Mouse (Mus musculus) common myeloid progenitor, adult 5-6 weeks (primary cell): ENCODE measurements around the gene Emilin1. TPM values are rescaled to one million over a fixed set of nuclear protein-coding genes. Genes with fewer than 3 reads are reported as not detected.

Experiments
- ATAC-seq: replicated peaks from 2 replicates; pipeline ENCODE4 v1.8.0; 2016; ENCODE audit warnings: low read depth, mild to moderate bottlenecking, moderate TSS enrichment, inconsistent platforms; ENCODE audit not compliant: poor library complexity, severe bottlenecking
- total RNA-seq: library from RNA; stranded (forward); fragments of 200-1000, 187-1606 nt; gene quantifications from 2 replicates; pipeline ENCODE4 v1.2.3, GENCODE M21; 2017

The Emilin1 gene
- total RNA-seq, 1 experiment from 2014 or later: 87.3 TPM

DNA sequence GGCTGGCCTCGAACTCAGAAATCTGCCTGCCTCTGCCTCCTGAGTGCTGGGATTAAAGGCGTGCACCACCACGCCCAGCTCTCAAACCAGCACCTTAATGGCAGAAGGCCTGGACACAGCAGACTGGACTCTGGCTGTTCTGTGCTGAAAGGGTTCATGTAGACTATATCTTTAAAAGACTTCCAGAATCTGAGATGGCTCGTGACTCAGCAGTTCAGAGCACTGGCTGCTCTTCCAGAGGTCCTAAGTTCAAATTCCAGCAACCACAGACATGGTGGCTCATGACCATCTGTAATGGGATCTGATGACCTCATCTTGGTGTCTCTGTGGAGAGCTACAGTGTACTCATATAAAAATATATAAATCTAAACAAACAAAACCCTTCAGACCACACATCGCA, 11.3 kb upstream of the Emilin1 start:
- ATAC-seq: no peak

DNA sequence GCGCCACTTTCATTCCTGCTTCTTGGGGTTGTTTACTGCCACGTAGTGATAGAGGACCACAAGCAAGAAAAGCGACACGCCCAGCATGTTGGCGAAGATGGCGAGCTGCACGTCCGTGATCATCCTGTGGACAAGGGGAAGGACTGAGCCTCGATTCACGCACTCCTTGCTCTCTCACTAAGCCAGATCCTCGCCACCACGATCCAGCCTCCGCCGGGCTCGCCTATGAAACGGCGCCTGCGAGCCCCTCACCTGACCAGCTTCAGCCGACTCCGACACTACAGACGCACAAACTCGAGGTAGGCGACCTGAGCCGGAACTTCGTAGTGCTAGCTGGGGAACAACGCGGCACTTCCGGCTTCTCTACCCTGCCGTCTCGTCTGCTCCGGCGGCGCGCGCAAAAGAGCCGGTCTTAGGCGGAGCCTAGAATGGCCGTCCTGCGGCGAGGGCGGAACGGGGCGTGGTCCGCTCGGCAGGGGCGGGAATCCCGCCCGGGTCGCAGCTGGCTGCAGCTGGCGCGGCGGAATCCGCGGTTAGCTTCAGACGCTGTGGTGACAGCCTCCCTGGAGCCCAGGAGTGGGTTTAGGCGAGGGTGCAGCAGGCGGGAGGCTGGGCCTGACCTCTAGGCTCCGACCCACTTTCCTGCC, 5.7 kb upstream of the Emilin1 start, which contains the start of gene Ost4:
TSS of gene Ost4 (minus strand) at position 376 of the 647 bp plus-strand sequence.
- ATAC-seq: peak; percentile 93

DNA sequence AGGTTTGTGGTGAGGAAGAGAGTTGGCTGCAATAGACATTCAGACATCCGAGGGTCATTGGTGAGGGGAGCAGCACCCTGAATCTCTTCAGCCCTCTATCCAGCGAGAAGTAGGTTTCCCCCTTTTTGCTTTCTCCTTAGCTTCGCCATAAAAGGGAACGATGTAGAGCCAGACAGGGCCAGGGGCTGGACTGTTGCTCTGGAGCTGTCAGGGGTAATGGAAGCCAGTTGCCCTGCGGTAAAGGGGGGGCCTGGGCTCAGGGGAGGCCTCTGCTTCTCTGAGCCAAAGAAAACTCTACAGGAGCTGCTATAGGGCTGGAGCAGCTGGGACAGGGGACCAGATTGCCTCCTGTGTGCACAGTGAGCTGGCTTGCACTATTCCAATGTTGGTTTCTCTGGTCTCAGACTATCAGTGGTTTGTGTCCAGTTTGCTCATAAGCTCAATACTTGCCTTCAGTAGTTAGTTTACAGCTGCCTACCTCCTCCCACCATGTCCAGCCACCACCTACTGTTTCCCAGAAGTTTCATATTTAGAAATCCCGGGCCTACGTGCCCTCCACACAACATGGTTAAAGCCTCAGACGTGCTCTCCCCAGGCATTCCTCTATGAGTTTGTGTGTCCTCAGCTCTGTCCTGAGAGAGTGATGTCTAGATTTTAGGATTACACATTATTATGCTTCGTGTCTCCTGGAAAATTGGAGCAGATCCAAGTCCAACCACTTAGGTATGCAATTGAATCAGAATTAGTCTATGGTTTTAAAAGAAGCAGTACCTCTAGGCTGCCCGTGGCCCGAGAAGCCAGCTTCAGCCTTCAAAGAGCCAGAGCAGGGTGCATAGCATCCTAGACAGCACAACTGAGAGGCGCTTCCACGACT, 4.5 kb upstream of the Emilin1 start:
- ATAC-seq: no peak

GRCm38 (mm10) chr5:30909300-30909659, 3.9 kb upstream of the Emilin1 start:
- ATAC-seq: no peak

GRCm38 (mm10) chr5:30909863-30910262, 3.3 kb upstream of the Emilin1 start:
- ATAC-seq: no peak

- no peak for ATAC-seq
Observed at GRCm38 (mm10) chr5:30910481-30910880, 2.7 kb upstream of the Emilin1 start.

DNA sequence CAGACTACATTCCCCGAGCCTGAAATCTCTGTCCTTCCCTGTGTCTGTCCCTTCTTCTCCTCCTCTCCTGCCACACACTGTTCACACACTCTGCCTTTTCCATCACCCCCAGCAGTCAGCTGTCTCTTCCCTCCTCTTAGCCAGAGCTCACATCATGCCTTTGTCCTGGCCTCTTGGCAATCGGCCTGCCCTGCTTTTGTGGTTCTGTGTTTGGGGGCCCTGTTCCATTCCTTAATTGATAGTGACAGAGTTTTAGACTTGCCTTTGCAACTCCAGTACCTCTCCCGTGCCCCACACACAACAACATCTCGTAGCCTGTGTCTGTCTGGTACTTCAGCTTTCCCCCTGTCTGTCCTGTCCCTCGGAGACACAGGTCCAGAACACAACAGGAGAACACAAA, 1.0 kb upstream of the Emilin1 start:
- ATAC-seq: no peak

- no peak for ATAC-seq
Observed at GRCm38 (mm10) chr5:30914101-30914635, 966 bp downstream of the Emilin1 start.

GRCm38 (mm10) chr5:30914849-30915248, 1.6 kb downstream of the Emilin1 start:
- no peak for ATAC-seq

GRCm38 (mm10) chr5:30915456-30915855, 2.3 kb downstream of the Emilin1 start:
- ATAC-seq: no peak

- ATAC-seq: peak; percentile 80
Observed at GRCm38 (mm10) chr5:30915974-30916433, 2.8 kb downstream of the Emilin1 start.

DNA sequence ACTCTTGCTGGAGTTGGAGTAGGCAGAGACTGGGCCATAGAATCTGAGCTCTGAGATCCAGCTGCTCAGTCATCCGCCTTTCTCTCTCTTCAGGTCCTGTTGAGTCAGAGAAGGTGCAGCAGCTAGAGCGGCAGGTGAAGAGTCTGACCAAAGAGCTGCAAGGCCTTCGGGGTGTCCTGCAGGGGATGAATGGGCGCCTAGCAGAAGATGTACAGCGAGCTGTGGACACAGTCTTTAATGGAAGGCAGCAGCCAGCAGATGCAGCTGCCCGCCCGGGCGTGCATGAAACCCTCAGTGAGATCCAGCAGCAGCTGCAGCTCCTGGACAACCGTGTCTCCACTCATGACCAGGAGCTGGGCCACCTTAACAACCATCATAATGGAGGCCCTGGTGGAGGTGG, 3.6 kb downstream of the Emilin1 start:
- no peak for ATAC-seq

DNA sequence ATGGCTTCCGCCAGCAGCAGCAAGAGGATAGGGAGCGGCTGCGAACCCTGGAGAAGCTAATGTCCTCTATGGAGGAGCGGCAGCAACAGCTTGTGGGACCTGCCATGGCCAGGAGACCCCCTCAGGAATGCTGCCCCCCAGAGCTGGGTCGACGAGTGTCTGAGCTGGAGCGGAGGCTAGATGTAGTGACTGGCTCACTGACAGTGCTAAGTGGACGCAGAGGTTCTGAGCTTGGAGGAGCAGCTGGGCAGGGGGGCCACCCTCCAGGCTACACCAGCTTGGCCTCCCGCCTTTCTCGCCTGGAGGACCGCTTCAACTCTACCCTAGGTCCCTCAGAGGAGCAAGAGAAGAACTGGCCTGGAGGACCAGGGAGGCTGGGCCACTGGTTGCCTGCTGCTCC, 4.1 kb downstream of the Emilin1 start:
- no peak for ATAC-seq

DNA sequence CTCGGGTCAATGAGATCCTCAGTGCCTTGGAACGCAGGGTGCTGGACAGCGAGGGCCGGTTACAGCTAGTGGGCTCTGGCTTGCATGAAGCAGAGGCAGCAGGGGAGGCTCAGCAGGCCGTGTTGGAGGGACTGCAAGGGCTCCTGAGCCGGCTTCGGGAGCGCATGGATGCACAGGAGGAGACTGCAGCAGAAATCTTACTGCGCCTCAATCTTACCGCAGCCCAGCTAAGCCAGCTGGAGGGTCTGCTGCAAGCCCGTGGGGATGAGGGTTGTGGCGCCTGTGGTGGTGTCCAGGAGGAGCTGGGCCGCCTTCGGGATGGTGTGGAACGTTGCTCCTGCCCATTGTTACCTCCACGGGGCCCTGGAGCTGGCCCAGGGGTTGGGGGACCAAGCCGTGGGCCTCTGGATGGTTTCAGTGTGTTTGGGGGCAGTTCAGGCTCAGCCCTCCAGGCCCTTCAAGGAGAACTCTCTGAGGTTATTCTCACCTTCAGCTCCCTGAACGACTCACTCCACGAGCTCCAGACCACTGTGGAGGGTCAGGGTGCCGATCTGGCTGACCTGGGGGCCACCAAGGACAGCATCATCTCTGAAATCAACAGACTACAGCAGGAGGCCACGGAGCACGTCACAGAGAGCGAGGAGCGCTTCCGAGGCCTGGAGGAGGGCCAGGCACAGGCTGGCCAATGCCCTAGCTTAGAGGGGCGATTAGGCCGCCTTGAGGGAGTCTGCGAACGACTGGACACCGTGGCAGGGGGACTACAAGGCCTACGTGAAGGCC, 4.9 kb downstream of the Emilin1 start:
- ATAC-seq: no peak

DNA sequence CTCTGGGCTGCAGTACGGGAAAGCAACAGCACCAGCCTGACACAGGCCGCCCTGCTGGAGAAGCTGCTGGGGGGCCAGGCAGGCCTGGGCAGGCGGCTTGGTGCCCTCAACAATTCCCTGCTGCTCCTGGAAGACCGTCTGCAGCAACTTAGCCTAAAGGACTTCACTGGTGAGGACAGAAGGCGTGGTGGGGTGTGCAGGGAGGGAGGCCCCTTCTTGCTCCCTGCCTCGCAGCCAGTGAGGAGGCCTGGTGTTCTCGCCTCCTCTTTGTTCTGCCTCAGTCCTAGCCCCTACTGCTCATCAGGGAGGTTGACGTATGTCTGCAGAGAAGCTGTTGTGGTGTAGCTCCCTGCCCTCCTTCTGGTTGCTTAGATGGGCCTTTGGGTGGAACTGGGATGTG, 5.5 kb downstream of the Emilin1 start:
- ATAC-seq: no peak

DNA sequence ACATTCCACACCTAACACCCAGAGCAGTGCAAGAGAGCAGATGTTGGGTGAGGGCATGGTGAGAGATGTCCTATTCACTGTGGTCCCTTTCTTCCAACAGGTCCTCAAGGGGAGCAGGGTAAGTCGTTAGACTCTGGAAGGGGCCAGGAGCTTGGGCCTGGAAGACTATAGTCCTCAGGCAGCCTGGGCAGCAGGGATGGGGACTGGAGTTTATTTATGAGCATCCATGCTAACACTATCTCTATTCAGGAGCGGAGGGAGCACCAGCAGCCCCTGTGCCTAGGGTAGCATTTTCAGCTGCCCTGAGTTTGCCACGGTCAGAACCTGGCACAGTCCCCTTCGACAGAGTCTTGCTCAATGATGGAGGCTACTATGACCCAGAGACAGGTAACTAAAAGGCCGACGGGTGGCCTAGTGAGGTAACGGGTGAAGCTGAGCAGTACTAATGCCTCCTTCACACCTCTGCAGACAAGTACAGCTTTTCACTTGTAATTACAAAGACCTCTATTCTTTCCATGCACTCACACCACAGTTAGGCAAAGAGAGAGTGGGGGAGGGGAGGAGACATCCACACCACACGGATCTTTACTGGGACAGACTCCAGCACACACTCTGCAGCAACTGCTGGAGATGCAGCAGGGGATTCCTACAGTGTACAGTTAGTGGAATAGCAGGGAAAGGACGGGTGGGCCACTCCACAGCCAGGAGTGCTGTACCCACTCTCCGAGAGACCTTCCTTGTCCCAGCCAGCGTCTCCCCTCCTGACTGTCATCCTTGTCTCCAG, 6.8 kb downstream of the Emilin1 start:
- ATAC-seq: no peak

DNA sequence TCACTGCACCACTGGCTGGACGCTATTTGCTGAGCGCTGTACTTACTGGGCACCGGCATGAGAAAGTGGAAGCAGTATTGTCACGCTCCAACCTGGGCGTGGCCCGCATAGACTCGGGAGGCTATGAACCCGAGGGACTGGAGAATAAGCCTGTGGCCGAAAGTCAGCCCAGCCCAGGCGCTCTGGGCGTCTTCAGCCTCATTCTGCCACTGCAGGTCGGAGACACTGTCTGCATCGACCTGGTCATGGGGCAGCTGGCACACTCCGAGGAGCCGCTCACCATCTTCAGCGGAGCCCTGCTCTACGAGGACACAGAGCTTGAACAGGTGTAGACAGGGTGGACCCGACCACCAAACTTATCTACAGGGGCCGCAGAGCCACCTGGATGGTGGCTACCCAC, 7.4 kb downstream of the Emilin1 start:
- no peak for ATAC-seq

- ATAC-seq: peak; percentile 89
Observed at GRCm38 (mm10) chr5:30921256-30922033, 8.2 kb downstream of the Emilin1 start, which contains the start of gene Khk. Gene Khk, plus strand, starts transcription at chr5:30921431.

DNA sequence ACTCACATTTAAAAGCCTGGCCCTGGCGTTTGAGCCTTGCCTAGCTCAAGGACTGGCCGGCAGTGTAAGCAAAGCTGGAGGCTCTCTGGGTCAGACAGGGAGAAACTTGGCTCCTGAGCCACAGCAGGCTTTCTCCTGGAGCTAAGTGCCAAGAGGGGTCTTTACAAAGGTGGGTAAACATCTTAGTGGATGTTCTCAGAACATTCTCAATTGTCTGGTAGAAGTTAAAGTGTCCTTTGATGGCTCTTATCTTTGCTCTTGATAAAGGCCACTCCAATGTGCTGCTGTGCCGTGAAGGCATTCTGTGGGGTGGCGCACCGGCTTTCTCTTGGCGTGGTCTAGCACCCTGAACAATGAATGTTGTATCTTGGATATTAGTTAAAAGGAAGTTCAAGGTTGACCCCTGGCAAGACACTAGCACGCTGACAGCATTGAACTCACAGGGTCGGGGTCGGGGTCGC, 9.4 kb downstream of the Emilin1 start:
- ATAC-seq: no peak
